Mouse (Mus musculus) olfactory bulb, adult 2 months (tissue): ENCODE data around the gene Eif2b1. TPM values are rescaled to one million over a fixed set of nuclear protein-coding genes. Genes with fewer than 3 reads are reported as not detected.

Source experiments
- H3K27ac ChIP-seq: fragments of 200-500 bp; 2 replicates; pipeline ENCODE4 v1.5.1; 2012; ENCODE audit warnings: low read depth, low read length; ENCODE audit not compliant: insufficient read depth
- H3K4me1 ChIP-seq: fragments of 200-500 bp; 2 replicates; pipeline ENCODE4 v1.6.1; 2012; ENCODE audit warnings: low read length; ENCODE audit not compliant: control insufficient read depth, insufficient read depth
- H3K4me3 ChIP-seq: fragments of 200-500 bp; 2 replicates; pipeline ENCODE4 v1.5.1; 2012; ENCODE audit warnings: mild to moderate bottlenecking, low read depth, low read length, moderate library complexity; ENCODE audit not compliant: insufficient read depth
- CTCF ChIP-seq: fragments of 200-500 bp; IDR thresholded peaks from 2 replicates; pipeline ENCODE4 v1.5.1; 2012; ENCODE audit warnings: low read depth, mild to moderate bottlenecking, low read length, moderate library complexity; ENCODE audit not compliant: insufficient read depth
- POLR2A ChIP-seq: fragments of 200-500 bp; IDR thresholded peaks from 2 replicates; pipeline ENCODE4 v1.6.1; 2012; ENCODE audit warnings: mild to moderate bottlenecking, low read depth, low read length, moderate library complexity; ENCODE audit not compliant: insufficient read depth
- WGBS: fragments of 180-500 bp; shearing (Covaris S2); methylation state at CpG from one replicate; pipeline ENCODE4 v1.1.7; 2018; 5-methylcytosine and 5-hydroxymethylcytosine counted together
- polyA plus RNA-seq: library from polyadenylated mRNA; stranded (reverse); fragments of >200 nt; gene quantifications from 2 replicates; pipeline ENCODE4 v1.2.4, GENCODE M21; 2012; ENCODE audit warnings: low replicate concordance; ENCODE audit not compliant: missing spikeins, insufficient read depth, insufficient read length

Eif2b1 gene
- polyA plus RNA-seq = not detected in 2 replicates

DNA sequence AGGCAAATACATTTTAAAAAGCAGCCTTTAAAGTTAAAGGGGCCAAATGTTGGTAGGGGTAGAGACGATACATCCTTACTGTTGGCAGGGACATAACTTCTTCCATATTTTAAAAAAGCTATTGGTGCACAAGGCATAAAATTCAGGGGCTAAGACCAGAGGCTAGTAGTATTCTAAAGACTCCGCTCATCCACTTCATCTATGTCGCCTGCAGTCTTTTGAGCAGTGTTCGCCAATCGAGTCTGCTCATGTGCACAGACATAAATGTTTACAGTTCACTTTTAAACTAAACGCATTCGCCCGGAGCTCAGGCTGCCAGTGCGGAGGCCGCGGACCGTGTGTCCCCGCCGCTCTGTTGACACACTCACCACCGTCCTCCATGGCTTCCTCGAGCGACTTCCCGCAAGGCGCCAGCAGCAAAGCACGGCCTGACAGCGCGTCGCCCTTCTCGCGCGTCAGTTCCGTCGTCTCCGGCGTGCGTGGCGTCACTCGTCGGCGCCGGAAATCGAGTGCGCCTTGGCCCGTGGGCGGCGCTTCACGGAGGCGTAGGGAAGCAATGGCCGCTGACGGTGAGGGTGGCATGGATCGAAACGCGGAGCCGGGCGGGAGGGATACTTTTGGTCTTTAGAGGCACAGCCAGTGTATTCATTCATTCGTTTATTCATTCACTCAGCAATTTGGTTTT lies at the start of gene Eif2b1, which contains the start of gene Gtf2h3:
Gene Eif2b1, minus strand, starts transcription at position 499 of the 685 bp plus-strand sequence.
Gene Gtf2h3, plus strand, starts transcription at position 508 of the 685 bp plus-strand sequence.
- Histone ChIP-seq H3K27ac (peak within 1 kb of the TSS; percentile 34; the same call in 1 of the 2 replicates), H3K4me3 (peak within 1 kb of the TSS; percentile 68), H3K4me1 (peaks cover 9% of the 10 kb centered on the region)
- WGBS = 1% methylated on average over 51 of the region's 51 CpGs
- peak; percentile 95 for TF ChIP-seq POLR2A
- TF ChIP-seq CTCF = 0 out of 2 replicates have a peak, but pooled peaks have one; percentile 17

DNA sequence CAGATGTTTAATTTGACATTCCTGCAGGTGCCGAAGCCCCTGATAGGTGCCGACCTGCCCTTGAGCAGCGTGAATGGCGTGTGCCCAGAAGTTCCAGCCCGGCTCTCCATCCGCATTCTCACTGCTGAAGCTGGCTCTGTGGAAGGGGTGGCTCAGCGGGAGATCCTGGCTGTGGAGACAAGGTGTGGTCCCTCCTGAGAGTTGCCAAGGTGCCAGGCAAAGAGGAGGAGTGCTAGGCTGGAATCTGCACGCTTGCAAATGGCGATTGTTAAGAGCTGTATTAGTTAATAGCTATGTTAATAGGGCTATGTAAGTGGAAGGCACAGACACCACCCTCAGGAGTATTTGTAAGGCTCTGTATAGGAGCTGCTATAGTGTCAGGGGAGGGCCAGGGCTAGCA lies 45.4 kb upstream of the Eif2b1 start:
- Histone ChIP-seq H3K4me3 (no peak overlapping the region), H3K4me1 (peaks cover 17% of the 10 kb centered on the region), H3K27ac (no peak overlapping the region)
- TF ChIP-seq POLR2A (no peak), CTCF (no peak)
- WGBS = 92% methylated on average over 9 of the region's 9 CpGs

DNA sequence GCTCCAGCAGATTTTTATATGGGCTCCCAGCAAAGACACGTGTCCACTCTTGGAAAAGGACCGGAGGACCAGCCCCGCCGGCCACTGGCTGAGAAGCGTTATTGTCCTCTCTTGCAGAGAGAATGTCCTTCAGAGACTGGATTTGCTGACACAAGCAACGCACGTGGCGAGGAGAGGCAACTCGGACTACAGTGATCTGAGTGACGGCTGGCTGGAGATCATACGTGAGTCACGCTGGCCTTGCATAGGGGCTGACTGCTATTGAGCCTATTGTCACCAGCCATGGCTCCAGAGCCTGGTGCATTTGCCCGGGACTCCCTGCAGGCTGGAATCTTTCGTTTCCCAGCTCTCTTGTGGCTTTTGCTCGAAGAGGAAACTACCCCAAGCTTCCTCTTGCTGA lies 44.0 kb upstream of the Eif2b1 start:
- no peak overlapping the region for H3K4me3 ChIP-seq
- 74% methylated on average over 15 of the region's 15 CpGs for WGBS
- H3K27ac ChIP-seq = no peak overlapping the region
- H3K4me1 ChIP-seq = peaks cover 12% of the 10 kb centered on the region
- no peak for TF ChIP-seq POLR2A
- TF ChIP-seq CTCF = no peak

DNA sequence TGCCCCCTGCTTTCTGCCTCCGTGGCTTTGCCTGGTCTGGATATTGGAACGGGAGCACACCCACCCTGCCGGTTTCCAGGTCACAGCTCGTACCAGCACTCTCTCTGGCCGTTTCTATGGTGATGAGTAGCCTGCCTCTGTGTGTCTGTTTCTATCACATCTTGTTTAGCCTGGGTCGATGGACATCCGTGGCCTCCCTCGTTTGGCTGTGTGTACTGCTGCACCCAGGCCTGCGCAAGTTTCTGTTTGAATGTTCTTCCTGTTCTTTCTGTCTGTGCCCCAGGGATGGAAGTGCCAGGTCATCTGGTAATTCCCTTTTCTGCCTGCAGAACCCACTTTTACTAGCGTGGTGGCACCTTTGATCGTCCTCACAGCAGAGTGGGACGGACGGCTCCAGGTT lies 42.4 kb upstream of the Eif2b1 start:
- no peak for TF ChIP-seq POLR2A
- no peak for TF ChIP-seq CTCF
- H3K27ac ChIP-seq = no peak overlapping the region; the same call in 1 of the 2 replicates
- 58% methylated on average over 13 of the region's 13 CpGs for WGBS
- H3K4me3 ChIP-seq = no peak overlapping the region
- H3K4me1 ChIP-seq = peaks cover 12% of the 10 kb centered on the region

DNA sequence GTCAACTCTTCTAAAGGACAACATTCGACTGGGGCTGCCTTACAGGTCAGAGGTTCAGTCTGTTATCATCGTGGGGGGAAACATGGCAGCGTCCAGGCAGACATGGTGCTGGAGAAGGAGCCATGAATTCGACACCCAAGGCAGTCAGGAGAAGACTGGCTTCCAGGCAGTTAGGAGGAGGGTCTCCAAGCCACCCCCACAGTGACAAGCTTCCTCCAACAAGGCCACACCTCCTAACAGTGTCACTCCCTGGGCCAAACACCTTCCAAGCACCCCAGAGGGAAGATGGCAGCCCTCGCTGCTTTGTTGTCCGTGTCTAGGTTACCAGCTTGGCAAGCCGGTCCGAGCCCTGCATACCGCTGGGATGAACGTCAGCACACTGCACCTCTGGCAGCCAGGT lies 39.8 kb upstream of the Eif2b1 start:
- no peak for TF ChIP-seq POLR2A
- TF ChIP-seq CTCF = no peak
- H3K4me1 ChIP-seq = peaks cover 12% of the 10 kb centered on the region
- H3K4me3 ChIP-seq = no peak overlapping the region
- no peak overlapping the region for H3K27ac ChIP-seq
- whole genome bisulfite sequencing = 87% methylated on average over 10 of the region's 10 CpGs

DNA sequence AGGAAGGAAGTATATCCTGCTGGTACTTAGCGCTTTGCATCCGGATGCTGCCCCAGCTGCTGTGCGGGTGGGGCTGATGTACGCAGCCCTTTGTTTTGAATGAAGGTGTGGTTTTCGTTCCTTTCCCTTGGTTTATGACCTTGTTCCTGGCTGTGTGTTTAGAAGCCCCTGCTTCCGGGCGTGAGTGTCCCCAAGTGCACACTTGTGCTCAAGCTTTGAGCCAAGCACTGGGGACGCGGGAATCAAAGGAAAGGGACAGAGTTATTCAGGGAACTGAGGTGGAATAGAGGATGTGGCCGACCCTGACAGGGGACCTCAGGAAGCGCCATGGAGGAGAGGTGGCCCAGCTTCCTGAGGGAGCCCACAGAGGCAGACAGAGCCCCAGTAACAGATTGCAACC lies 35.8 kb upstream of the Eif2b1 start:
- TF ChIP-seq POLR2A = no peak
- TF ChIP-seq CTCF = no peak
- no peaks in the 10 kb centered on the region for H3K4me1 ChIP-seq
- H3K27ac ChIP-seq = no peak overlapping the region
- WGBS = 86% methylated on average over 11 of the region's 11 CpGs
- H3K4me3 ChIP-seq = no peak overlapping the region

DNA sequence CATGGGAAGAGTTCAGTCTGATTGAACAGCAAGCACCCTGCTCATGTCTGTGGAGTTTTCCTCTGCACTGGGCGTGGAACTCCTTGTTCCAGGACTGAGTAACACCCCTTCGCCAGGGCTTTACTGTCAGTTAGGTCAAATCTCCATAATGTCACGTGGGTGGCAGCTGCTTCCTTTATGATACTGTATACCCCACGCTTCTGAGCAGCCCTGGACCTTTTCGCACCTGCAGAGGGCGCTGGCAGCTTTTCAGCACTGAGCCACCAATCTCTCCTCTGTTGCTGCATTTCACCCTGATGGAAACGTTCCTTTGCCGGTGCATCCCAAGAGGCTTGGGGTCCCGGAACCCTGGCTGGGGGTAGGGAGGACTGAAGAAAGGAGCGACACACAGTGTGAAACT lies 32.0 kb upstream of the Eif2b1 start:
- TF ChIP-seq CTCF (no peak), POLR2A (no peak)
- WGBS = 81% methylated on average over 10 of the region's 10 CpGs
- H3K4me3 ChIP-seq = no peak overlapping the region
- no peak overlapping the region for H3K27ac ChIP-seq
- H3K4me1 ChIP-seq = no peaks in the 10 kb centered on the region

DNA sequence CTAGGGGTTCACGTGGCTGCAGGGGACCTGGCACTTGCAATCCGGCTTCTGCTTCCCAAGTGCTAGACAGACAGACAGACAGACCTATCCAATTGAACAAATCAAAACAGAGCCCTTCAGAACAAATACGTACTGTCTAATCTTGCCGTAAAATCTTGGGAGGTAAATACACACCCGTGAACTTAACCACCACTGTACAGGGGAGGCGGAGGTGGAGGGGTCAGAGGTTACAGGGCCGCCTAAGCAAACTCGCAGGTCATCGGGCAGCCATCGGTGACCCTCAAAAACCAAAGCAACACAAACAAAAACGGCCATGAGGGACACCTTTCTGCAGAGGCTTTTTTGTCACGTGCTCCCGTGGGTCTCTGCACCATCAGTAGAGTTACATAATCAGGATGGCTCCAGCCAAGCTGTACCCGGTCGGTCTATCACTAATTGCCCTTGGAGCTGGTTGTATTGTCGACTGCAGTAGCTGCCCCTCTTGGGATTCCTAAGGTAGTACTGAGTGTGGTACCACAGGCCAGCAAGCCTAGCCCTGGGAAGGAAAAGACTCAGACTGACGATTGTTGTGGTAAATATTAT lies 26.2 kb upstream of the Eif2b1 start:
- Histone ChIP-seq H3K27ac (no peak overlapping the region), H3K4me1 (no peaks in the 10 kb centered on the region), H3K4me3 (no peak overlapping the region)
- TF ChIP-seq POLR2A (no peak), CTCF (no peak)
- WGBS = 84% methylated on average over 17 of the region's 17 CpGs

DNA sequence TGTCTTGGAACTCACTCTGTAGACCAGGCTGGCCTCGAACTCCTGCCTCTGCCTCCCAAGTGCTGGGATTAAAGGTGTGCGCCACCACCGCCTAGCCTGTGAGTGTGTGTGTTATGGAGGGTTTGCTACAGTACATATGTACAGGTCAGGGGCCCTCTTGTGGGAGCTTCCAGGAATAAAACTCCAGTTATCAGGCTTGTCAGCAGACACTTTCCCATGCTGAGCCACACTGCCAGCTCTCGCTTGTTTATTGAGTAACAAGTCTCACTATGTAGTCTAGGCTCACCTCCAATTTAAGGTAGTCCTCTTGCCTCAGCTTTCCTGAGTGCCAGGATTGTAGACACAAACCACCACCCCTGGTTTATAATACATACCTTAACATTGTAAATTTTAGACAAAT lies 25.4 kb upstream of the Eif2b1 start:
- Histone ChIP-seq H3K27ac (no peak overlapping the region), H3K4me1 (peaks cover 5% of the 10 kb centered on the region; the same call in 1 of the 2 replicates), H3K4me3 (no peak overlapping the region)
- TF ChIP-seq CTCF (no peak), POLR2A (no peak)
- 87% methylated on average over 4 of the region's 4 CpGs for WGBS
